Mouse (Mus musculus): Measurements from ENCODE around the gene Gli2.

Gene Gli2

GRCm38 (mm10) chr1:118795415-118796167 is 257.8 kb downstream of the Gli2 start:
- no peak for DNase-seq (ENCODE audit: low spot score)

- no peak for DNase-seq (ENCODE audit: low spot score)
Measured at GRCm38 (mm10) chr1:118789871-118790270, 263.5 kb downstream of the Gli2 start.

GRCm38 (mm10) chr1:118789468-118789867 is 264.0 kb downstream of the Gli2 start:
- no peak for DNase-seq (ENCODE audit: low spot score)

GRCm38 (mm10) chr1:118788813-118789212 is 264.6 kb downstream of the Gli2 start:
- DNase-seq (ENCODE audit: low spot score): no peak

GRCm38 (mm10) chr1:118787486-118787885 is 265.9 kb downstream of the Gli2 start:
- no peak for DNase-seq (ENCODE audit: low spot score)

All from ovary, adult 18-20 months (tissue).